Mouse (Mus musculus): ENCODE measurements at regions not wholly inside any gene's neighbourhood (a gene's known extent, or its start where the extent isn't known, plus 50 kb on each side); places are given as distances from the start of the nearest gene placed in this dataset.

DNA sequence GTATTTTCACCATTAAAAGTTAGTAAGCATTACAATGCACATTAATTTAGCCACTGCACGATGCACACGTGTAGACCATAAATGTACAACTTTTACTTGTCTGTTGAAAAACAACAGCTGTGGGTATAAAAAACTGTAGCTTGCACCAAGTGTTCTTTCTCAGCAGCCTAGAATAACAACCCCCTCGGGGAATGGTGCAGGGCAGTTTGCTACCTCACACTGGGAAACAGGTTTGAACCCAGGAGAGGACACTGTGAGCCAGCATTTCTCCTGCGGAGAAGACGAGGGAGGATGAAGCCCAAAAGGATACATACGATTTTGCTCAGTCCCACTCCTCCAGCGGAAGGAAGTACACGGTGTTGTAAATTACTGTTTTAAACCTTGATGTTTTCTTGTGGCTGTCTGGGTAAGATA, 65.2 kb upstream of the Usp38 start:
- H3K9ac ChIP-seq: no peak overlapping the region
- no peaks in the 10 kb centered on the region for H3K36me3 ChIP-seq (replicated peaks)
- H3K4me2 ChIP-seq: no peak overlapping the region
- H3K27ac ChIP-seq: no peak overlapping the region
- H3K4me1 ChIP-seq: no peaks in the 10 kb centered on the region
- H3K9me3 ChIP-seq: no peaks in the 10 kb centered on the region
- H3K27me3 ChIP-seq: no peaks in the 10 kb centered on the region
- 85% methylated on average over 8 of the region's 8 CpGs for WGBS
- no peak overlapping the region for H3K4me3 ChIP-seq (replicated peaks)
- ATAC-seq (ENCODE audit: low FRiP score): no peak

DNA sequence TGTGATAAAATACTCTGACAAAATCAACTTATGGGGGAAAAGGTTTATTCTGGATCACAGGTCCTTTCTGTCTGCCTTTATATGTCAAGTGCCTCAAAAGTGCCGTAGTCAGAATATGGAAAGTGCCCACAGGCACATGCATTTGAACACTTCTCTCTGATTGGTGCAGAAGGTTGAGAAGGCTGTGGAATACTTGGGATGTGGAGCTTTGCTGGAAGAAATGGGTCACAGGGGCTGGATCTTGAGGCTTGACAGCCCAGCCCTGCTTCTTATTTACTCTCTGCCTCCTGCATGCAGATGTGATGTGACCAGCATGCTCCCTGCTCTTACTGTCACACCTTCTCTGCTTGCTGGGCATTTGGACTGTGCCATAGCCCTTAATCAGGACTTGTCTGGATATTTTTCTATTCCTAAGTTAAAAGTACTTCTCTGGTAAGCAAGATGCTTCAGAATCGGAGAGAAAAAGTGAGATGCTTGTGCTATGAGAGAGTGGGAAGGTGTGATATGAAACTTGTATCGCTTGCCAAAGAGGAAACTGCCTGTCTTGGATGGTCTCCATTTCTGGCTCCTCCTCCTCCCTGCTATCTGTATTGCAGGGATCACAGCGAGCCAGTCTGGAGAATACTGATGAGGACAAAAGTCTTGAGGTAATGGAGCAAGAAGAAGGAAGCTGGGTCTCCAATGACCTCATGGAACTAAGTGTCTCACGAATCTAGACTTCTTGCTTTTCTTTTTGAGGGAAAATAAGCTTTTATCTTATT, 54.5 kb upstream of the Usp38 start:
- no peaks in the 10 kb centered on the region for H3K9me3 ChIP-seq
- no peaks in the 10 kb centered on the region for H3K4me1 ChIP-seq
- no peak for ATAC-seq (ENCODE audit: low FRiP score)
- no peak overlapping the region for H3K4me3 ChIP-seq (replicated peaks)
- no peak overlapping the region for H3K4me2 ChIP-seq
- 81% methylated on average over 5 of the region's 5 CpGs for WGBS
- H3K9ac ChIP-seq: no peak overlapping the region
- no peaks in the 10 kb centered on the region for H3K27me3 ChIP-seq
- H3K27ac ChIP-seq: no peak overlapping the region
- H3K36me3 ChIP-seq (replicated peaks): no peaks in the 10 kb centered on the region

DNA sequence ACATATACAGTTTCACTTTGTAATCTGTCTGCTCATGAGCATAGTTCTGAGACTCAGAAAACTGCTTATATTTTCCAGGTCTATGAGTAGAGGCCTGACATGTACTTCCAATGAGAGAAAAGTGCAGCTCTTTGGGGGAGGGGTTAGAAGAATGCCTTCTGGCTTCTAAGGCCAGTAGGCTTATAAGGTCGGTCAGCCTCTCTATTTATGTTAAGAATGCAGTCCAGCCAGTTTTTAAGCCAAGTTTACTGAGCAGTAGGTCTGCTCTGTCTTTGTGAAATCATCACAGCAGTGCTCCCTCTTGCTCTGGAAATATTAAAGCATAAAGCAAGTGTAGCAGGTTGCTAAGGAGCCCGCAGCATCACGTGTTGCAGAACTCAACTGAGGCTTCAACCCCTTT, 53.8 kb upstream of the Usp38 start:
- no peak overlapping the region for H3K27ac ChIP-seq
- no peak for ATAC-seq (ENCODE audit: low FRiP score)
- WGBS: 76% methylated on average over 3 of the region's 3 CpGs
- H3K4me1 ChIP-seq: no peaks in the 10 kb centered on the region
- H3K9ac ChIP-seq: no peak overlapping the region
- H3K9me3 ChIP-seq: no peaks in the 10 kb centered on the region
- H3K4me3 ChIP-seq (replicated peaks): no peak overlapping the region
- H3K27me3 ChIP-seq: no peaks in the 10 kb centered on the region
- no peaks in the 10 kb centered on the region for H3K36me3 ChIP-seq (replicated peaks)
- no peak overlapping the region for H3K4me2 ChIP-seq

- H3K27me3 ChIP-seq: no peaks in the 10 kb centered on the region
- H3K36me3 ChIP-seq (replicated peaks): no peaks in the 10 kb centered on the region
- H3K4me3 ChIP-seq (replicated peaks): no peak overlapping the region
- WGBS: 91% methylated on average over 2 of the region's 2 CpGs
- no peaks in the 10 kb centered on the region for H3K4me1 ChIP-seq
- H3K27ac ChIP-seq: no peak overlapping the region
- H3K4me2 ChIP-seq: no peak overlapping the region
- H3K9me3 ChIP-seq: no peaks in the 10 kb centered on the region
- no peak for ATAC-seq (ENCODE audit: low FRiP score)
- H3K9ac ChIP-seq: no peak overlapping the region
Observed at GRCm38 (mm10) chr8:81066765-81067164, 52.0 kb upstream of the Usp38 start.
